Mouse (Mus musculus) megakaryocyte, embryonic 14.5 days (primary cell): Measurements from ENCODE around the gene Setmar. TPM values are rescaled to one million over a fixed set of nuclear protein-coding genes. Genes with fewer than 3 reads are reported as not detected.

ENCODE experiments used
- H3K27me3 ChIP-seq: replicated peaks from 2 replicates; pipeline ENCODE3; 2012; ENCODE audit warnings: inconsistent platforms
- H3K36me3 ChIP-seq: replicated peaks from 2 replicates; pipeline ENCODE3; 2012; ENCODE audit warnings: low read length, inconsistent platforms, mixed read lengths
- H3K4me1 ChIP-seq: 2 replicates; pipeline ENCODE4 v1.6.1; 2012; ENCODE audit warnings: inconsistent platforms
- H3K4me3 ChIP-seq: replicated peaks from 2 replicates; pipeline ENCODE3; 2012; ENCODE audit warnings: moderate library complexity, mild to moderate bottlenecking, inconsistent platforms
- H3K9me3 ChIP-seq: 2 replicates; pipeline ENCODE4 v1.6.1; 2012; ENCODE audit warnings: inconsistent platforms
- FLI1 ChIP-seq: IDR thresholded peaks from 2 replicates; pipeline ENCODE4 v1.6.1; 2012; ENCODE audit warnings: low read length, inconsistent platforms, mixed read lengths
- GATA1 ChIP-seq: IDR thresholded peaks from 3 replicates; pipeline ENCODE4 v1.6.1; 2012; ENCODE audit warnings: mixed read lengths, low read length, inconsistent platforms, borderline replicate concordance
- polyA plus RNA-seq: library from polyadenylated mRNA; stranded (reverse); fragments of >175 nt; gene quantifications from 2 replicates; pipeline ENCODE4 v1.2.3, GENCODE M21; 2012; ENCODE audit warnings: low replicate concordance; ENCODE audit not compliant: insufficient read depth

Setmar gene
- polyA plus RNA-seq, 1 experiment, result 0.51 TPM

DNA sequence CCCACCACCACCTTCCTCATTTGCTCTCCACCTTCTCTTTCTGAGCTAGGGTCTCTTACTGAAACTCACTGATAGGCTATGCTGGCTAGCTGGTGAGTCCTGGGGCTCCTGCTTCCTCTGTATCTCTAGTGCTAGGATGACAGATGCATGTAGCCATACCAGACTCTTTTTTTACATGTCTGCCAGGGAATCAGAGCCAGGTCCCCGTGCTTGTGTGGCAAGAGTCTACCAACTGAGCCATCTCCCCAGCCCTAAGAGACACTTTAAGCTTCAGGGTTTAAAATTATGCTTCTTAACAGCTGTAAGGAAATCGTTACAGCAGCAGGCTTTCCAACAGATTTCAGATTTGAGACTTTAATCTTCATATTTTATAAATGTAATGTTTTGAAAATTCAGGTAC, 9.1 kb downstream of the Setmar start:
- no peak for TF ChIP-seq GATA1
- no peak for TF ChIP-seq FLI1
- Histone ChIP-seq H3K36me3 (peaks cover 30% of the 10 kb centered on the region), H3K27me3 (no peaks in the 10 kb centered on the region), H3K4me3 (no peak overlapping the region), H3K4me1 (no peaks in the 10 kb centered on the region; the same call in 1 of the 2 replicates), H3K9me3 (peaks cover 12% of the 10 kb centered on the region)

DNA sequence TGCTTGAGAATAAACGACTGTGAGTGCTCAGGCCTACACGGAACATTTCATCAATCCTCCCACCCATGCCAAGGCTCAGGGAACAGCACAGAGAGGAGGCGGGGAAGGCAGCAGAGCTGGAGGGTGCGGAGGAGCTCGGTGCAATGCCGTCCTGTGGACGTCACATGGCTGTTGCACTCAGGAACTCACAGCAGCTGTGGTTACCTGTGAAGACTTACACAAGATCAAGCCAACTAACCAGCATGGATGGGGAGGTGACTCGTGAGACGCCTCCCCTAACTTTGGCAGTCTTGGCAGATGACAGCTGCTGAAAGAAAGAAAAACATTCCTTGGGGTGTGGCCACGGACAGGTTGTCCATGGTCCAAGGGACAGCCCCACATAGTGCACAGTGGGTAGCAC, 9.8 kb downstream of the Setmar start:
- Histone ChIP-seq H3K27me3 (no peaks in the 10 kb centered on the region), H3K36me3 (peaks cover 30% of the 10 kb centered on the region), H3K4me3 (peak overlapping the region; percentile 38), H3K4me1 (no peaks in the 10 kb centered on the region), H3K9me3 (peaks cover 12% of the 10 kb centered on the region)
- TF ChIP-seq FLI1, result no peak
- no peak for TF ChIP-seq GATA1

DNA sequence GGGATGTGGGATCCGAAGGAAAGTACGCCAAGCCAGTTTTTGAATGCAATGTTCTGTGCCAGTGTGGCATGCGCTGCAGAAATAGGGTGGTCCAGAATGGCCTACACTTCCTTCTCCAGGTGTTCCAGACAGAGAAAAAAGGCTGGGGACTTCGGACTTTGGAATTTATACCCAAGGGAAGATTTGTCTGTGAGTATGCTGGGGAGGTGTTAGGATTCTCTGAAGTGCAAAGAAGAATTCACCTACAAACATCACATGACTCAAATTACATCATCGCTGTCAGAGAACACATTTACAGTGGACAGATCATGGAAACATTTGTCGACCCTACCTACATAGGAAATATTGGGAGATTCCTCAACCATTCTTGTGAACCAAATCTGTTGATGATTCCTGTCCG, 11.0 kb downstream of the Setmar start:
- H3K4me3 ChIP-seq, result no peak overlapping the region
- peaks cover 30% of the 10 kb centered on the region for H3K36me3 ChIP-seq
- H3K27me3 ChIP-seq, result no peaks in the 10 kb centered on the region
- no peak for TF ChIP-seq FLI1
- no peak for TF ChIP-seq GATA1
- H3K4me1 ChIP-seq, result no peaks in the 10 kb centered on the region
- H3K9me3 ChIP-seq, result peaks cover 12% of the 10 kb centered on the region

DNA sequence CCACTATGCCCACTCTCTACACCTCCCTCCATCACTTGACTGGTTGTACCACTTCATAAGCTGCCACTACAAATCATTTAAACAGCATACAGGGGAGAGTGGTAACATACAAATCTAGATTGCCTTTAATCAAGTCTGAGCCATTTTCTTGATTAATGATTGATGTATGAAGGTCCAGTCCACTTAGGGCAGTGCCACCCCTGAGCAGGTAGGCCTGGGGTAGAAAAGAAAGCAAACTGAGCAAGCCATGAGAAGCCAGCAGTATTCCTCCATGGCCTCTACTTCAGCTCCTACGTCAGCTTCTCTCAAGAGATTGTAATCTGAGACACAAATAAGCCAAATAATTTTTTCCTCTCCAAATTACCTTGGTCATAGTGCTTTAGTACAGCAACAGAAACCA, 26.5 kb downstream of the Setmar start:
- H3K4me3 ChIP-seq, result no peak overlapping the region
- H3K27me3 ChIP-seq, result peaks cover 6% of the 10 kb centered on the region
- no peaks in the 10 kb centered on the region for H3K36me3 ChIP-seq
- H3K4me1 ChIP-seq, result no peaks in the 10 kb centered on the region
- H3K9me3 ChIP-seq, result no peaks in the 10 kb centered on the region
- TF ChIP-seq GATA1 (no peak), FLI1 (no peak)

DNA sequence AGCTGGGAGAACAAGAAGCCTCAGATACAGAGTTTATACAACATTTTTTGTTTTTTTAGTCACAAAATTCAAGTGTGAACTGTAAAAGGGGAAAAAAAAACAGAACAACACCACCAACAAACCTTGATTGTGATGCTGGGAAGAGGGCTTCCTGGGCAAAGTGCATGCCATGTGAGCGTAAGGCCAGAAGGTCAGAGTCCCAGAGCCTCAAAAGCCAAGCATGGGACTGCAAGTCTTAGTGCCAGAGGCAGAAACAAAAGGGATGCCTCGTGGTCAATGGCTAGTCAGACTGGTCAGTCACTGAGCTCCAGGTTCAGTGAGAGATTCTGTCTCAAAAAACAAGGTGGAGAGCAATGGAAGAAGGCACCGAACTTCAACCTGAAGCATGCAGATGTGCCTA, 27.8 kb downstream of the Setmar start:
- TF ChIP-seq GATA1, result no peak
- TF ChIP-seq FLI1, result no peak
- no peaks in the 10 kb centered on the region for H3K9me3 ChIP-seq
- peaks cover 6% of the 10 kb centered on the region for H3K27me3 ChIP-seq
- no peaks in the 10 kb centered on the region for H3K36me3 ChIP-seq
- H3K4me3 ChIP-seq, result no peak overlapping the region
- H3K4me1 ChIP-seq, result 0 out of 2 replicates have a peak, but pooled peaks cover under 1% of the 10 kb centered on the region

DNA sequence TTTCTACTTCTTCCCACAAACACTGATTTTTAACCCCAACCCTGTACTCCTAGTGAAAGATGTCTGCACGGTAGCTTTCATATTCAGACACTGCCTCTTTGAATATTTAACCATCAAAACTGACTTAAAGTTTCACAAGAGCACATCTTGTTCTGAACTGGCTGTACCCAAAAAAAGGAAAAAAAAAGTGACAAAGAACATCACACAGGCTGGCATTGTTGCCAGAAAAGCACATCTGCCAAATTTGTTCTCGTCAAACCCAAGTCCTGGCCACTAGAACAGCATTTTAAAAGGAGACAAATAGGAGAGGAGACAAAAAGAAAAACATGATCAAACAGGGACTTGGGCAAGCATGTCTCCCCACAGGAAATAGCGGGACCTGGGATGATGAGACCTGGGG, 28.6 kb downstream of the Setmar start:
- Histone ChIP-seq H3K9me3 (no peaks in the 10 kb centered on the region), H3K36me3 (no peaks in the 10 kb centered on the region), H3K4me1 (peaks cover 8% of the 10 kb centered on the region), H3K4me3 (no peak overlapping the region), H3K27me3 (peaks cover 6% of the 10 kb centered on the region)
- no peak for TF ChIP-seq GATA1
- no peak for TF ChIP-seq FLI1

DNA sequence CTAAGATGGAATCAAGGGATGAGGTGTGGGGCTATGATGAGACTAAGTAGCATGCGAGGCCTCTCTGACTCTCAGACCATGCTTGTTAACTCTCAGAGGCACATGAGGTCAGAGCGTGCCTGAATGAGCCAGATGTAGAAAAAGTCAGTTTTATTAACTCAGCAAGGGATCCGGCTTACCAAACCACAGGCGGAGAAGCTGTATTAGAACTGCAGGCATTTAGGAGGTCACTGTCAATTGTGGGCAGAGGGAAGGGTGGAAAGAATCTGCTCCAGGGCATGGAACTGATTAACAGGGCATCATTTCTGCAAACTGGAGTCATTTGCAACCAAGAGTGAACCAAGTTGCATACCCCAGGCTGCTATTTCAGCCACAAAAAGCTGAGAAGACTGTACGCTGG, 30.6 kb downstream of the Setmar start:
- Histone ChIP-seq H3K9me3 (no peaks in the 10 kb centered on the region), H3K36me3 (no peaks in the 10 kb centered on the region), H3K4me3 (no peak overlapping the region), H3K27me3 (peaks cover 6% of the 10 kb centered on the region), H3K4me1 (peaks cover 14% of the 10 kb centered on the region)
- no peak for TF ChIP-seq GATA1
- no peak for TF ChIP-seq FLI1

DNA sequence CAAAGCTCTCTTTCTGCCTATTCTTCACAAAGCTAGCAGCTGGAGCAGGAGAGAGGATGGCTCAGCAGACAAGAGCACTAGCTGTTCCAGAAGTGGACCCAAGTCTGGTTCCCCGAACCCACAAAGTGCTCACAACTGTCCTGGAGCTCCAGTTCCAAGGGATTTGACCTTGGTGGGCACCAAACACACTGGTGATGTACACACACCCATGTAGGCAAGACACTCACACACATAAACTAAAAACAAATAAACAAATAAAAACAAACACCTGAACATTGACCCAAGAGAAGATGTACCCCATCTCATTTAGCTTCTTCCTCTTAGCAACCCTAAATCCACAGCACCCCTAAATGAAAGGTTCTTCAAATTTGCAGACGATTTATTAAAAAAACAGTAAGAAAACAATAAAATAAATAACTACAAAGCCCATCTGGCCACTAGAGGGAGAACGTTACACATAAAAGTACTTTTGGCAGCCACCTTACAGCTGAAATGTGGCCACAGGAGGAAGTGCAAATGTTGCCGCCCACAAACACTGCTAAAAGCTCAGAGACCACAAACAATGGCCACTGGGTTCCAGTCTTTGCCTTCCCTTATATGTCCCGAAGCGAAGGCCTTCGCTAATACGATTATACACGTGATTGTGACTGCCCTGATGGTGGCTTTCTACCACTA, 33.5 kb downstream of the Setmar start:
- peaks cover 4% of the 10 kb centered on the region for H3K27me3 ChIP-seq
- no peak for TF ChIP-seq FLI1
- TF ChIP-seq GATA1, result no peak
- peaks cover 20% of the 10 kb centered on the region for H3K4me1 ChIP-seq
- H3K36me3 ChIP-seq, result no peaks in the 10 kb centered on the region
- H3K9me3 ChIP-seq, result no peaks in the 10 kb centered on the region
- H3K4me3 ChIP-seq, result peak overlapping the region; percentile 84

DNA sequence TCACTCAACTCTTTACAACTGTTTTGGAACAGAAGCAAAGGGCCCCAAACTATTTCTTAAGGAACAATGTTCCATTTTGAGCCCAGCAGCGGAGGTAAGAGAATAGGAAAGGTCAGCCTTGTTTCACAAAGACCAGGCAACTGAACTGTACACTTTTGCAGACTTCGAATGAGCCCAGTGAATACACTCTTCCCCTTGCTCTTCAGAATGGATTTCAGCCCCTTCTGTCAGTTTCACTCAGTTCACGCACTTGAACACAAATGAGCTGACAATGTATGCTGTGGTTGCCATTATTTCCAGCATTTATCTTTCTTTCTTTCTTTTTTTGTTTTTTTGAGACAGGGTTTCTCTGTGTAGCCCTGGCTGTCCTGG, 34.0 kb downstream of the Setmar start:
- Histone ChIP-seq H3K4me1 (peaks cover 25% of the 10 kb centered on the region), H3K9me3 (no peaks in the 10 kb centered on the region), H3K27me3 (peaks cover 4% of the 10 kb centered on the region), H3K4me3 (peak overlapping the region; percentile 84), H3K36me3 (no peaks in the 10 kb centered on the region)
- TF ChIP-seq GATA1 (no peak), FLI1 (no peak)

DNA sequence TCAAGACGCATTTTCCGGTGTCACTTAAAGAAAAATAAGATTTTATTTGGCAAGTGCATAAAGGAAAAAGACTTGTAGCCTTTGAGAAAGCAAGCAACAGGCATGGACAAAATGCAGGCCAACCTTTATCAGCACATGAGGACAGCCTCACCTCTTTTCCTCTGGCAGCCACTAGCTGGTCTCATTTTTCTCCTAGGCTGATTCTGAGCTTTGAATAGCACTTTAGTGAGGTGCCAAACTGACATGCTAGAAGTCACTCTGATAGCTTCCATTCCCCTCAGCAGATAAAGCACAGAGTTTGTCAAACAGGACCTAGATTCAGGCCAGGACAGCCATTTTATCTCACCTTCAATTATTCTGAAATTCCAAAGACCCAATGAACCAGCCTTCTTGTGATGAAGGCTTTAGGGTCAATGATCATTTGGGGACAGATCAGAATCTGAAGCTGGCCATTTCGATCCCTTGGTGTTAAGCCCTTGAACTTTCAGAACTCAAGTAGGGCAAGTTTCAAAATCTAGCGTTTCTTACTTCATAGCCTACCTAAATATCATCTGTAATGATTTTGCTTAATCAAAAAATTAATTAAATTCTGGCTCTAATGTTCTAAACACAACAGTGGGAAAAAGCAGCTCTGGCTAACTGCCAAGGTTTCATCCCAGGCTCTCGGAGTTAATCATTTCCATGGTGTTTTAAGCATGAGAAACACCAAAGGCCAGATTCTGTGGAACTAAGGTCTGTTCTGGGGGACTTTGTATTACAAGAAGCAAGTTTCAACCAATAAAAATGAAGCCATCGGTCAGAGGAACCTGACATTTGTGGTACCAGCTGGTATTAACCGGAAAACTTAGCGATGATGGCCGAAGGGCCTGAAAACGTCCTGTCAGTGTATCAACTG, 37.3 kb downstream of the Setmar start:
- TF ChIP-seq FLI1 (no peak), GATA1 (no peak)

More for the DNA sequence above, 37.3 kb downstream of the Setmar start:
- H3K9me3 ChIP-seq, result no peaks in the 10 kb centered on the region
- peaks cover 4% of the 10 kb centered on the region for H3K36me3 ChIP-seq
- no peak overlapping the region for H3K4me3 ChIP-seq
- H3K27me3 ChIP-seq, result no peaks in the 10 kb centered on the region
- H3K4me1 ChIP-seq, result peaks cover 31% of the 10 kb centered on the region
